Mouse (Mus musculus) myocyte (in vitro differentiated cells): ENCODE data around the gene Akap12. TPM values are rescaled to one million over a fixed set of nuclear protein-coding genes. Genes with fewer than 3 reads are reported as not detected.

Experiments used
- H3K27me3 ChIP-seq: one replicate; pipeline ENCODE4 v1.6.1; 2011; ENCODE audit not compliant: control insufficient read depth, insufficient read depth, insufficient read length
- H3K36me3 ChIP-seq: one replicate; pipeline ENCODE4 v1.6.1; 2011; ENCODE audit not compliant: control insufficient read depth, insufficient read depth
- H3K4me2 ChIP-seq: one replicate; pipeline ENCODE4 v1.6.1; 2011; ENCODE audit warnings: low read depth, control low read depth
- H3K4me3 ChIP-seq: one replicate; pipeline ENCODE4 v1.5.1; 2011; ENCODE audit warnings: mild to moderate bottlenecking, control low read depth, moderate library complexity
- H3K79me2 ChIP-seq: one replicate; pipeline ENCODE4 v1.6.1; 2011; ENCODE audit not compliant: control insufficient read depth, insufficient read depth
- H3ac ChIP-seq: one replicate; pipeline ENCODE4 v1.6.1; 2011; ENCODE audit not compliant: control insufficient read depth, insufficient read length
- CEBPB ChIP-seq: IDR thresholded peaks from 2 replicates; pipeline ENCODE4 v1.6.1; 2011; ENCODE audit warnings: mild to moderate bottlenecking, moderate library complexity; ENCODE audit not compliant: poor library complexity, insufficient read depth, severe bottlenecking
- E2F4 ChIP-seq: IDR thresholded peaks from one replicate; pipeline ENCODE4 v1.6.1; 2011; ENCODE audit warnings: mild to moderate bottlenecking, control low read depth, moderate library complexity; ENCODE audit not compliant: insufficient read depth
- MAX ChIP-seq: IDR thresholded peaks from one replicate; pipeline ENCODE4 v1.6.1; 2011; ENCODE audit warnings: low read depth, mild to moderate bottlenecking, control low read depth
- MYOD1 ChIP-seq, 3 experiments: IDR thresholded peaks; one replicate each; pipeline ENCODE4 v1.6.1; 2011; ENCODE audit warnings: control low read depth in 2 of 3, low read depth in 2 of 3, mild to moderate bottlenecking in 2 of 3, moderate library complexity in 1 of 3; ENCODE audit not compliant: insufficient read length in 2 of 3, control insufficient read depth in 1 of 3
- MYOG ChIP-seq, 3 experiments: IDR thresholded peaks; one replicate each; pipeline ENCODE4 v1.6.1; 2011; ENCODE audit warnings: control low read depth in 2 of 3, low read depth in 2 of 3, mild to moderate bottlenecking in 2 of 3; ENCODE audit not compliant: insufficient read length in 2 of 3, control insufficient read depth in 1 of 3, insufficient read depth in 1 of 3
- POLR2A ChIP-seq: IDR thresholded peaks from one replicate; pipeline ENCODE4 v1.6.1; 2011; ENCODE audit warnings: low read depth, mild to moderate bottlenecking, control low read depth, moderate library complexity; ENCODE audit not compliant: insufficient read length
- POLR2AphosphoS2 ChIP-seq: IDR thresholded peaks from one replicate; pipeline ENCODE4 v1.6.1; 2011; ENCODE audit warnings: low read depth, control low read depth; ENCODE audit not compliant: insufficient read length
- REST ChIP-seq: IDR thresholded peaks from one replicate; pipeline ENCODE4 v1.6.1; 2011; ENCODE audit warnings: mild to moderate bottlenecking, control low read depth, moderate library complexity; ENCODE audit not compliant: insufficient read depth, insufficient read length
- SRF ChIP-seq: IDR thresholded peaks from one replicate; pipeline ENCODE4 v1.6.1; 2011; ENCODE audit warnings: low read depth; ENCODE audit not compliant: control insufficient read depth, insufficient read length
- TCF12 ChIP-seq: IDR thresholded peaks from one replicate; pipeline ENCODE4 v1.6.1; 2011; ENCODE audit warnings: mild to moderate bottlenecking, control low read depth; ENCODE audit not compliant: poor library complexity, insufficient read depth, severe bottlenecking
- TCF3 ChIP-seq: IDR thresholded peaks from one replicate; pipeline ENCODE4 v1.6.1; 2011; ENCODE audit warnings: low read depth, control low read depth; ENCODE audit not compliant: insufficient read length
- USF1 ChIP-seq: IDR thresholded peaks from one replicate; pipeline ENCODE4 v1.6.1; 2011; ENCODE audit warnings: low read depth, mild to moderate bottlenecking, control low read depth, moderate library complexity
- polyA plus RNA-seq: library from polyadenylated mRNA; unstranded; fragments of >200 nt; fragmentation: generic; extraction: Trizol; gene quantifications from one replicate; pipeline ENCODE4 v1.2.1, GENCODE M21; 2012; ENCODE audit warnings: missing spikeins

Gene Akap12
- polyA plus RNA-seq, 1 experiment: 0.55 TPM

- Histone ChIP-seq H3ac (no peak overlapping the region), H3K4me3 (no peak overlapping the region), H3K4me2 (no peak overlapping the region), H3K36me3 (no peaks in the 10 kb centered on the region), H3K27me3 (no peaks in the 10 kb centered on the region), H3K79me2 (no peaks in the 10 kb centered on the region)
- no peak for TF ChIP-seq POLR2A
- no peak for TF ChIP-seq REST
- no peak for TF ChIP-seq TCF3
- TF ChIP-seq SRF: no peak
- no peak for TF ChIP-seq POLR2AphosphoS2
- no peak for TF ChIP-seq MYOG (IDR thresholded peaks at IDR 0.05; ENCODE audit: control insufficient read depth in 1 of 3, insufficient read depth in 1 of 3, insufficient read length in 2 of 3, low read depth in 2 of 3)
- TF ChIP-seq MAX: no peak
- no peak for TF ChIP-seq E2F4
- TF ChIP-seq TCF12: no peak
- TF ChIP-seq MYOD1 (IDR thresholded peaks at IDR 0.05; ENCODE audit: control insufficient read depth in 1 of 3, insufficient read length in 2 of 3, low read depth in 2 of 3): no peak
- TF ChIP-seq CEBPB: no peak
- TF ChIP-seq USF1: no peak
Measured at GRCm38 (mm10) chr10:4364618-4365017, 98.4 kb downstream of the Akap12 start.

GRCm38 (mm10) chr10:4370105-4370504, 103.9 kb downstream of the Akap12 start:
- H3K27me3 ChIP-seq: no peaks in the 10 kb centered on the region
- H3K36me3 ChIP-seq: no peaks in the 10 kb centered on the region
- no peak overlapping the region for H3K4me2 ChIP-seq

GRCm38 (mm10) chr10:4372011-4372410, 105.8 kb downstream of the Akap12 start:
- no peak overlapping the region for H3K4me2 ChIP-seq
- H3K4me3 ChIP-seq: no peak overlapping the region
- no peaks in the 10 kb centered on the region for H3K27me3 ChIP-seq
- H3K79me2 ChIP-seq: peaks cover 10% of the 10 kb centered on the region
- TF ChIP-seq USF1 (no peak), POLR2AphosphoS2 (no peak), TCF12 (no peak), POLR2A (no peak), CEBPB (no peak), E2F4 (no peak), SRF (no peak), MYOG (IDR thresholded peaks at IDR 0.05; ENCODE audit: control insufficient read depth in 1 of 3, insufficient read depth in 1 of 3, insufficient read length in 2 of 3, low read depth in 2 of 3) (no peak), REST (no peak), MYOD1 (IDR thresholded peaks at IDR 0.05; ENCODE audit: control insufficient read depth in 1 of 3, insufficient read length in 2 of 3, low read depth in 2 of 3) (no peak), MAX (no peak), TCF3 (no peak)
- no peaks in the 10 kb centered on the region for H3K36me3 ChIP-seq
- no peak overlapping the region for H3ac ChIP-seq

More at GRCm38 (mm10) chr10:4370105-4370504, 103.9 kb downstream of the Akap12 start:
- Histone ChIP-seq H3K4me3 (no peak overlapping the region), H3ac (no peak overlapping the region), H3K79me2 (peaks cover 3% of the 10 kb centered on the region)
- no peak for TF ChIP-seq TCF3
- TF ChIP-seq MYOG (IDR thresholded peaks at IDR 0.05; ENCODE audit: control insufficient read depth in 1 of 3, insufficient read depth in 1 of 3, insufficient read length in 2 of 3, low read depth in 2 of 3): no peak
- no peak for TF ChIP-seq MYOD1 (IDR thresholded peaks at IDR 0.05; ENCODE audit: control insufficient read depth in 1 of 3, insufficient read length in 2 of 3, low read depth in 2 of 3)
- no peak for TF ChIP-seq TCF12
- TF ChIP-seq POLR2AphosphoS2: no peak
- no peak for TF ChIP-seq MAX
- TF ChIP-seq REST: no peak
- no peak for TF ChIP-seq USF1
- TF ChIP-seq E2F4: no peak
- TF ChIP-seq SRF: no peak
- TF ChIP-seq POLR2A: no peak
- no peak for TF ChIP-seq CEBPB

DNA sequence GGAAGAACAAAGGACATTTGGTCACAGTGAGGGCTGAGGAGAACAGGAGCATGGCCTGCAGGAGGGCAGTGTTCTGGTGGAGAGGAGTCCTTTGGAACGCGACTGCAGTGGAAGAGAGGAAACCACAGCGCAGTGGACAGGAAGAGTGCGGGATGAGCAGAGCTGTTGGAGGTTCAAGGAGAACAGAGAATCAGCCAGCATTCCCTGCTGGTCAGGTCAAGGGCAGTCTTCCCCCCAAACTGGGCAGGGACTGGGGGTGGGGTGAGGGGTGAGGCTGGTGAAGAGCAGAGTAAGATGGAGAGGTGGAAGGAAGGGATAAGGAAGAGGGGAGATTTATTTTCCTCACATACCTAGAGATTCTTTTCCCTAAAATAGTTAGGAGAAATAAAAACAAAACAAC, 107.4 kb downstream of the Akap12 start:
- Histone ChIP-seq H3K4me2 (no peak overlapping the region), H3K27me3 (no peaks in the 10 kb centered on the region), H3K4me3 (no peak overlapping the region), H3K36me3 (no peaks in the 10 kb centered on the region), H3ac (no peak overlapping the region), H3K79me2 (peaks cover 10% of the 10 kb centered on the region)
- TF ChIP-seq TCF3 (no peak), MYOD1 (IDR thresholded peaks at IDR 0.05; ENCODE audit: control insufficient read depth in 1 of 3, insufficient read length in 2 of 3, low read depth in 2 of 3) (no peak), MAX (no peak), POLR2AphosphoS2 (no peak), REST (no peak), TCF12 (no peak), E2F4 (no peak), USF1 (no peak), CEBPB (no peak), SRF (no peak), MYOG (IDR thresholded peaks at IDR 0.05; ENCODE audit: control insufficient read depth in 1 of 3, insufficient read depth in 1 of 3, insufficient read length in 2 of 3, low read depth in 2 of 3) (no peak), POLR2A (no peak)
